Mouse (Mus musculus) liver, embryonic 11.5 days (tissue): ENCODE data around the gene Gm21820. TPM values are rescaled to one million over a fixed set of nuclear protein-coding genes. Genes with fewer than 3 reads are reported as not detected.
"Not testable (repeated sequence)": the region's sequence is repeated elsewhere in the genome, so short reads cannot be mapped to it uniquely, and the experiment has no call there.

Experiments used
- ATAC-seq: fragments of 200-750 bp; cut with Nextera tagmentation; replicated peaks from 2 replicates; pipeline ENCODE4 v1.8.0; 2017; ENCODE audit warnings: moderate number of reproducible peaks, mild to moderate bottlenecking, moderate TSS enrichment, moderate library complexity; ENCODE audit not compliant: low FRiP score
- DNase-seq: peaks from one replicate; pipeline ENCODE4 v3.0.0-alpha.2; 2017; ENCODE audit warnings: low spot score
- H3K27ac ChIP-seq: fragments of 300-500 bp; sonication (generic); 2 replicates; pipeline ENCODE4 v1.5.1; 2014; ENCODE audit warnings: mild to moderate bottlenecking, low read depth, low read length, control low read depth
- H3K27me3 ChIP-seq: fragments of 300-500 bp; sonication (generic); replicated peaks from 2 replicates; pipeline ENCODE4 v1.6.1; 2014; ENCODE audit warnings: low read length, mixed read lengths; ENCODE audit not compliant: control insufficient read depth, insufficient read depth
- H3K36me3 ChIP-seq: fragments of 300-500 bp; sonication (generic); 2 replicates; pipeline ENCODE4 v1.6.1; 2014; ENCODE audit warnings: mild to moderate bottlenecking, low read length, moderate library complexity, mixed read lengths; ENCODE audit not compliant: control insufficient read depth, insufficient read depth
- H3K4me1 ChIP-seq: fragments of 300-500 bp; sonication (generic); replicated peaks from 2 replicates; pipeline ENCODE4 v1.6.1; 2014; ENCODE audit warnings: low read length, mixed read lengths; ENCODE audit not compliant: control insufficient read depth, insufficient read depth
- H3K4me2 ChIP-seq: fragments of 300-500 bp; sonication (generic); 2 replicates; pipeline ENCODE4 v1.6.1; 2014; ENCODE audit warnings: mild to moderate bottlenecking, control low read depth, moderate library complexity
- H3K4me3 ChIP-seq: fragments of 300-500 bp; sonication (generic); 2 replicates; pipeline ENCODE4 v1.5.1; 2014; ENCODE audit warnings: low read depth, low read length, control low read depth
- H3K9ac ChIP-seq: fragments of 300-500 bp; sonication (generic); 2 replicates; pipeline ENCODE4 v1.6.1; 2014; ENCODE audit warnings: low read depth, low read length, control low read depth
- H3K9me3 ChIP-seq: fragments of 300-500 bp; sonication (generic); 2 replicates; pipeline ENCODE4 v1.6.1; 2016; ENCODE audit warnings: low read length, inconsistent platforms, mixed read lengths; ENCODE audit not compliant: control insufficient read depth
- WGBS: fragments of 180-500 bp; shearing (Covaris S2); extraction: QIAGEN DNeasy Blood & Tissue Kit; methylation state at CpG from one replicate; pipeline ENCODE4 v1.1.7; 2014; 5-methylcytosine and 5-hydroxymethylcytosine counted together
- polyA plus RNA-seq: library from polyadenylated mRNA; unstranded; fragments of >200 nt; fragmentation: Nextera tagmentation; extraction: Ambion mirVana; gene quantifications from 2 replicates; pipeline ENCODE4 v1.2.1, GENCODE M21; 2014

Gene Gm21820
- not detected in 2 replicates for polyA plus RNA-seq

DNA sequence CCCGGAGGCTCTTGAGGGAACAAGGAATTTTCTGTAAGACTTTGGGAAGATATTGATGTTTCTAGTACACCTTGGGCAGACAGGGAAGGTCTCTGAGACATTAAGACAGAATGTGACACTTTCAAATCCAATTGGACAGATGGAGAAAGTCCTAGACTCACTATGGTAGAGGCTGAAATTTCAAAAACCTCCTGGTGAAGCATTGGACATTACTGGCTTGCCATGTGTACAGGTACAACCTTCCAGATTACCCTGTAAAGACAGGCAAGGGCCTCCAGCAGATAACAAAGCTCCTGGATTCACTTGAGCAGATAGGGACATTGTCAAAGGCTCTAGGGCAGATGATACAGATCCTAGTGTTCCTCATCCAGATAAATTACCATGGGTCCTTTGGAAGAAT lies at the start of gene Gm21820:
Gm21820 (minus strand) TSS at position 101 of the 400 bp plus-strand sequence.
- not testable (repeated sequence) for H3K4me3 ChIP-seq, H3K36me3 ChIP-seq, ATAC-seq, H3K27ac ChIP-seq, H3K9me3 ChIP-seq, DNase-seq, H3K4me1 ChIP-seq, H3K9ac ChIP-seq, H3K4me2 ChIP-seq, H3K27me3 ChIP-seq
- WGBS: 56% methylated on average over 1 of the region's 1 CpGs

Other genes starting within 250 kb of the Gm21820 start
- gene Gm20918, start 205.5 kb downstream of the Gm21820 start, polyA plus RNA-seq: not detected in 2 replicates